Mouse (Mus musculus) gastrocnemius, adult 2 months (tissue): Measurements from ENCODE around the gene Ctr9. TPM values are rescaled to one million over a fixed set of nuclear protein-coding genes. Genes with fewer than 3 reads are reported as not detected.

Source experiments
- DNase-seq: peaks from one replicate; pipeline ENCODE4 v3.0.0; 2022
- H3K27ac ChIP-seq: fragments of 200-600 bp; 2 replicates; pipeline ENCODE4 v1.8.1; 2022; ENCODE audit warnings: mild to moderate bottlenecking
- H3K4me3 ChIP-seq: fragments of 200-600 bp; 2 replicates; pipeline ENCODE4 v1.8.1; 2022; ENCODE audit warnings: mild to moderate bottlenecking, moderate library complexity
- CTCF ChIP-seq: fragments of 200-600 bp; IDR thresholded peaks from 2 replicates; pipeline ENCODE4 v1.8.1; 2022; ENCODE audit warnings: antibody characterized with exemption, mild to moderate bottlenecking, moderate library complexity
- intact Hi-C: fragments of 180-260 bp; cut with DNase I; formaldehyde crosslinking; loops from one replicate; pipeline ENCODE4 v1.15.1; 2025
- total RNA-seq, 2 experiments: library from RNA; stranded (reverse); gene quantifications; 2 replicates each; pipeline ENCODE4 v1.2.3; 2021

Ctr9 gene
- total RNA-seq, 2 experiments from 2014 or later: 16.1 to 16.4 TPM

- H3K4me3 ChIP-seq: peak within 1 kb of the TSS; percentile 90
- H3K27ac ChIP-seq: peak within 1 kb of the TSS; percentile 99
- intact Hi-C loops: loop anchor here (1.0 to 5.0 kb wide), 2 partner anchors 39 to 74 kb away; no protein-coding TSS in a partner anchor
- peak; percentile 100 for DNase-seq
- no peak for TF ChIP-seq CTCF
Measured at GRCm38 (mm10) chr7:111082822-111083732, 54.3 kb downstream of the Ctr9 start, which contains the start of gene Eif4g2. TSS of gene Eif4g2 (minus strand) at chr7:111083030.

- no peak for TF ChIP-seq CTCF
- Histone ChIP-seq H3K27ac (peak overlapping the region; percentile 99), H3K4me3 (peak overlapping the region; percentile 90)
- DNase-seq: no peak
- intact Hi-C loops: loop anchor here (1.0 to 5.0 kb wide), 2 partner anchors 39 to 74 kb away; no protein-coding TSS in a partner anchor
Measured at GRCm38 (mm10) chr7:111083733-111084120, 55.0 kb downstream of the Ctr9 start.

- peak overlapping the region; percentile 99 for H3K27ac ChIP-seq
- intact Hi-C loops: loop anchor here (5.0 kb wide), 1 partner anchor 73 kb away; no protein-coding TSS in a partner anchor
- DNase-seq: no peak
- peak; percentile 15; the same call in 1 of the 2 replicates for TF ChIP-seq CTCF
- H3K4me3 ChIP-seq: peak overlapping the region; percentile 90
Measured at GRCm38 (mm10) chr7:111084443-111084842, 55.7 kb downstream of the Ctr9 start.

- intact Hi-C loops: no loop called here
- no peak for TF ChIP-seq CTCF
- no peak for DNase-seq
- H3K4me3 ChIP-seq: no peak overlapping the region
- no peak overlapping the region; the same call in 1 of the 2 replicates for H3K27ac ChIP-seq
Measured at GRCm38 (mm10) chr7:111085153-111085552, 56.4 kb downstream of the Ctr9 start.

GRCm38 (mm10) chr7:111095169-111095568 is 66.4 kb downstream of the Ctr9 start:
- no peak for TF ChIP-seq CTCF
- intact Hi-C loops: no loop called here
- Histone ChIP-seq H3K4me3 (no peak overlapping the region), H3K27ac (no peak overlapping the region)
- DNase-seq: no peak

GRCm38 (mm10) chr7:111098196-111098595 is 69.4 kb downstream of the Ctr9 start:
- intact Hi-C loops: no loop called here
- no peak for DNase-seq
- no peak overlapping the region for H3K4me3 ChIP-seq
- no peak overlapping the region for H3K27ac ChIP-seq
- TF ChIP-seq CTCF: no peak

Other genes with a start within 250 kb of the Ctr9 start
- gene Rnf141, start 184.5 kb upstream of the Ctr9 start, total RNA-seq: 10 to 100 TPM; 20.1 to 21.4 TPM
- 1 to 10 TPM; 5.7 to 9.6 TPM for gene Lyve1, start 165.7 kb upstream of the Ctr9 start, total RNA-seq
- gene Mrvi1, start 46.5 kb upstream of the Ctr9 start, total RNA-seq: 1 to 10 TPM; 4.1 to 4.7 TPM
- 100 to 1,000 TPM; 692 to 802 TPM for gene Eif4g2, start 54.1 kb downstream of the Ctr9 start, total RNA-seq